Mouse (Mus musculus) right cerebral cortex, adult 2 months (tissue): ENCODE data around the gene Gpa33.

Source experiments
- DNase-seq, 2 experiments: peaks; one replicate each; pipeline ENCODE4 v3.0.0; 2021 to 2022; ENCODE audit warnings: low spot score in 2 of 2

Gene Gpa33

GRCm38 (mm10) chr1:166130224-166130860 lies at the start of gene Gpa33:
TSS of gene Gpa33 (plus strand) at chr1:166130238.
- DNase-seq = no peak

GRCm38 (mm10) chr1:166088446-166089170 lies 41.4 kb upstream of the Gpa33 start:
- DNase-seq = no peak

- DNase-seq = no peak
Observed at GRCm38 (mm10) chr1:166089337-166089736, 40.7 kb upstream of the Gpa33 start.

GRCm38 (mm10) chr1:166089739-166090138 lies 40.3 kb upstream of the Gpa33 start:
- no peak for DNase-seq

GRCm38 (mm10) chr1:166090306-166090705 lies 39.7 kb upstream of the Gpa33 start:
- DNase-seq = no peak

- no peak for DNase-seq
Observed at GRCm38 (mm10) chr1:166094462-166094861, 35.6 kb upstream of the Gpa33 start.

- DNase-seq = no peak
Observed at GRCm38 (mm10) chr1:166098120-166098519, 31.9 kb upstream of the Gpa33 start.

- no peak for DNase-seq
Observed at GRCm38 (mm10) chr1:166102920-166103608, 27.0 kb upstream of the Gpa33 start.

- no peak for DNase-seq
Observed at GRCm38 (mm10) chr1:166104858-166105257, 25.2 kb upstream of the Gpa33 start.

- DNase-seq = no peak
Observed at GRCm38 (mm10) chr1:166105464-166105863, 24.6 kb upstream of the Gpa33 start.

- no peak for DNase-seq
Observed at GRCm38 (mm10) chr1:166114986-166115385, 15.1 kb upstream of the Gpa33 start.

GRCm38 (mm10) chr1:166115719-166116118 lies 14.3 kb upstream of the Gpa33 start:
- DNase-seq = no peak

GRCm38 (mm10) chr1:166117866-166118639 lies 12.0 kb upstream of the Gpa33 start:
- no peak for DNase-seq

GRCm38 (mm10) chr1:166122114-166122513 lies 7.9 kb upstream of the Gpa33 start:
- DNase-seq = no peak

- no peak for DNase-seq
Observed at GRCm38 (mm10) chr1:166123045-166123444, 7.0 kb upstream of the Gpa33 start.

- no peak for DNase-seq
Observed at GRCm38 (mm10) chr1:166123751-166124150, 6.3 kb upstream of the Gpa33 start.

- no peak for DNase-seq
Observed at GRCm38 (mm10) chr1:166124932-166125593, 5.0 kb upstream of the Gpa33 start.

GRCm38 (mm10) chr1:166126290-166126689 lies 3.7 kb upstream of the Gpa33 start:
- no peak for DNase-seq

- DNase-seq = no peak
Observed at GRCm38 (mm10) chr1:166126795-166127194, 3.2 kb upstream of the Gpa33 start.

GRCm38 (mm10) chr1:166127719-166128118 lies 2.3 kb upstream of the Gpa33 start, which contains the start of gene Dusp27:
TSS of gene Dusp27 (minus strand) at chr1:166127922.
- DNase-seq = no peak

- no peak for DNase-seq
Observed at GRCm38 (mm10) chr1:166128551-166128950, 1.5 kb upstream of the Gpa33 start.
